Mouse (Mus musculus): ENCODE measurements at regions not wholly inside any gene's neighbourhood (a gene's known extent, or its start where the extent isn't known, plus 50 kb on each side); places are given as distances from the start of the nearest gene placed in this dataset.

GRCm38 (mm10) chr14:62170385-62170784 is 122.0 kb upstream of the Rnaseh2b start:
- peak; percentile 48 to 80 for DNase-seq (ENCODE audit: inconsistent age in 2 of 2, low spot score in 1 of 2)

- no peak for DNase-seq (ENCODE audit: inconsistent age in 2 of 2, low spot score in 1 of 2)
Measured at GRCm38 (mm10) chr14:62171256-62172047, 120.9 kb upstream of the Rnaseh2b start.

- DNase-seq (ENCODE audit: inconsistent age in 2 of 2, low spot score in 1 of 2): peak; percentile 74 to 89
Measured at GRCm38 (mm10) chr14:62173835-62174530, 118.4 kb upstream of the Rnaseh2b start.

- peak in 1 of 2 experiments; percentile 29 for DNase-seq (ENCODE audit: inconsistent age in 2 of 2, low spot score in 1 of 2)
Measured at GRCm38 (mm10) chr14:62175384-62176048, 116.9 kb upstream of the Rnaseh2b start.

- no peak for DNase-seq (ENCODE audit: inconsistent age in 2 of 2, low spot score in 1 of 2)
Measured at GRCm38 (mm10) chr14:62177509-62177908, 114.9 kb upstream of the Rnaseh2b start.

- no peak for DNase-seq (ENCODE audit: inconsistent age in 2 of 2, low spot score in 1 of 2)
Measured at GRCm38 (mm10) chr14:62187360-62187759, 105.0 kb upstream of the Rnaseh2b start.

GRCm38 (mm10) chr14:62188147-62188885 is 104.1 kb upstream of the Rnaseh2b start:
- DNase-seq (ENCODE audit: inconsistent age in 2 of 2, low spot score in 1 of 2): no peak

GRCm38 (mm10) chr14:62191624-62192023 is 100.8 kb upstream of the Rnaseh2b start:
- no peak for DNase-seq (ENCODE audit: inconsistent age in 2 of 2, low spot score in 1 of 2)

GRCm38 (mm10) chr14:62192814-62193213 is 99.6 kb upstream of the Rnaseh2b start:
- no peak for DNase-seq (ENCODE audit: inconsistent age in 2 of 2, low spot score in 1 of 2)

- DNase-seq (ENCODE audit: inconsistent age in 2 of 2, low spot score in 1 of 2): no peak
Measured at GRCm38 (mm10) chr14:62193371-62193770, 99.0 kb upstream of the Rnaseh2b start.

GRCm38 (mm10) chr14:62196776-62197175 is 95.6 kb upstream of the Rnaseh2b start:
- DNase-seq (ENCODE audit: inconsistent age in 2 of 2, low spot score in 1 of 2): no peak

- DNase-seq (ENCODE audit: inconsistent age in 2 of 2, low spot score in 1 of 2): no peak
Measured at GRCm38 (mm10) chr14:62198476-62199190, 93.8 kb upstream of the Rnaseh2b start.

GRCm38 (mm10) chr14:62215071-62215470 is 77.3 kb upstream of the Rnaseh2b start:
- DNase-seq (ENCODE audit: inconsistent age in 2 of 2, low spot score in 1 of 2): no peak

GRCm38 (mm10) chr14:62216995-62217394 is 75.4 kb upstream of the Rnaseh2b start:
- DNase-seq (ENCODE audit: inconsistent age in 2 of 2, low spot score in 1 of 2): no peak

- DNase-seq (ENCODE audit: inconsistent age in 2 of 2, low spot score in 1 of 2): no peak
Measured at GRCm38 (mm10) chr14:62217971-62218370, 74.4 kb upstream of the Rnaseh2b start.

- no peak for DNase-seq (ENCODE audit: inconsistent age in 2 of 2, low spot score in 1 of 2)
Measured at GRCm38 (mm10) chr14:62218716-62219115, 73.7 kb upstream of the Rnaseh2b start.

GRCm38 (mm10) chr14:62220770-62221169 is 71.6 kb upstream of the Rnaseh2b start:
- no peak for DNase-seq (ENCODE audit: inconsistent age in 2 of 2, low spot score in 1 of 2)

Data from adrenal gland, adult (tissue).